Mouse (Mus musculus) splenic B cell, adult 2 months (primary cell): ENCODE results near the gene Hoxd10.

Experiments used
- DNase-seq: peaks from one replicate; pipeline ENCODE4 v3.0.0-alpha.2; 2011; ENCODE audit warnings: low read depth, low spot score
- H3K27me3 ChIP-seq: 2 replicates; pipeline ENCODE4 v1.6.1; 2012; ENCODE audit warnings: mild to moderate bottlenecking, low read length, moderate library complexity, mixed read lengths; ENCODE audit not compliant: control insufficient read depth, poor library complexity, insufficient read depth, severe bottlenecking
- H3K36me3 ChIP-seq: 2 replicates; pipeline ENCODE4 v1.6.1; 2012; ENCODE audit warnings: mild to moderate bottlenecking, low read length, moderate library complexity, mixed read lengths; ENCODE audit not compliant: control insufficient read depth, poor library complexity, insufficient read depth, severe bottlenecking

Hoxd10 gene

DNA sequence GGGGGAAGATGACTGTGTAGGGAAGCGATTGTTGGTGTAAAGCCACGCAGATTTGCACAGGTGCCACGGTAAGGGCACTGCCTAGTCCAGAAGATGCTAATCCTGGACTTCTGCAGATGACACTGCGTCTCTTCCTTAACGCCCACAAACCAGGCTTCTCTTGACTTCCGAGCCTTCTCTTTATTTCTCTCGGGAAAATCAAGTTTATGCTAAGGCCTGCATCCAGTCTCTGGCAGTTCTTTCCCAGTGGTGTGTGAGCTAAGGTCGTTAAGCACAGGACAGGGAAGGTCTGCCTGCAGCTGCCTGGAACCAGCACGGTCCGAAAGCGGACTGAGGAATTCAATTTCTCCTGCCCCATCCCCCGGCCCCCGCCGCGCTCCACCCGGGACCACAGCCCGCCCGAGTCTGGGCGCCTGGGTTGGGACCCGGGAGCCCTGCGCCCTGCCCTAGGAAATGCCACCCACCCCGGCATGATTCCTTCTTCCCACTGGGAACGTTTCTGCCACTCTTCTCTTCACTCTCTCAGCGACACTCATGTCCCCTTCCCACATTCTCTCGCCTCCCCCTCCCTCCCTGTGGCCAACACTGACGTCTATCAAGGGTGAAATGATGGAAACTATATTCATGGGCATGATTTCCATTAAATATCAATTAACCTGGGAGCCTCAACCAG, 12.1 kb downstream of the Hoxd10 start:
- peaks cover 3% of the 10 kb centered on the region for H3K27me3 ChIP-seq
- H3K36me3 ChIP-seq, result no peaks in the 10 kb centered on the region
- DNase-seq, result no peak

DNA sequence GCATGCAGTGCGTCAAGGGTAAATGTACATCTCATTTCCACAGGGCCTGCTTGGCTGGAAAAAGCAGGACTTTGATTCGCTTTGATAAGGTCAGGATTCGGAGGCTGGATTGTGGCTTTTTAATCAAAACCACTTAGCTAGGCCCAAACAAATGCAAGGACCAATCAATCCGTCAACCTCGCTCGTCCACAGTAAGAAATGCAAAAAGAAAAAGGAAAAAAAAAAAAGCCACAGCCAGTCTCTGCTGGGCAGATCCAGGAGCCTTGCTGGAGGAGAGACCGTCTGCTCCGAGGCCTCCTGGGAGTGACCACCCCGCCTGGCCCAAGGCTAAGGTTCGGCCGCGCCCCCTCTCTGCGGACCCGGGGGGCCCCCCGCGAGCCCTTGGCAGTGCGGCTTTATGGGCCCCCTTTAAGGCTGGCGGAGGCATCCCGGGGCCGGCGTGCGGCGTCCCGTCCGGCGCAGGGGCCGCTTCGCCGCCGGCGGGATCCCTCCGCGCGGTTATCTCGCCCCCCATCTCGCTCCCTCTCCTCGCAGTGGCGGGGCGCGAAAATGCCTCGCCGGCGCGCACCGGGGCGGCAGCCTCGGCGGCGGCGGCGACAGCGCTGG, 12.8 kb downstream of the Hoxd10 start, which contains the start of gene Hoxd8:
Hoxd8 (plus strand) TSS at position 223 of the 606 bp plus-strand sequence.
- H3K36me3 ChIP-seq, result no peaks in the 10 kb centered on the region
- H3K27me3 ChIP-seq, result peaks cover 3% of the 10 kb centered on the region
- DNase-seq, result no peak

DNA sequence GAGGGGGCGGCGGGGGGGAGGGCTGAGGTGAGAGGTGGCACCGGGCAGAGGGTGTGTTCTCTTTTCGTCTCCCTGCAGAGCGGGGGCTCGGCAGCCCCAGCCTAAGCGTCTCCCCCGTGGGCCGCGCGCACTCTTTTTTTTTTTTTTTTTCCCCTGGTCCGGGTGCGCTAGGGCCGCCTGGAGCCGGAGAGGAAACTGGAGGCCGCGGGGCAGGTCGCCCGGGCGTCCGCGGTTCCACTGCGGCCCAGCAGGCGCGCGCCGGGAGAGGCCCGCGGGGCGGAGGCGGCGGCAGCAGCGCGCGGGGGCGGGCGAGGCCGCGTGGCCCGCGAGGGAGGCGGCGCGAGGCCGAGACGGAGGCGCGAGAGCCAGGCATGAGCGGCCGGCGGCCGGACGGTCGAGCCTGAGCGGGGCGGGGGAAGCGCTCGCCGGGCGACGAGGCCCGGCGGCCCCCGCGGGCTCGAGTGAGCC, 13.3 kb downstream of the Hoxd10 start:
- DNase-seq, result no peak
- H3K36me3 ChIP-seq, result no peaks in the 10 kb centered on the region
- H3K27me3 ChIP-seq, result peaks cover 3% of the 10 kb centered on the region

DNA sequence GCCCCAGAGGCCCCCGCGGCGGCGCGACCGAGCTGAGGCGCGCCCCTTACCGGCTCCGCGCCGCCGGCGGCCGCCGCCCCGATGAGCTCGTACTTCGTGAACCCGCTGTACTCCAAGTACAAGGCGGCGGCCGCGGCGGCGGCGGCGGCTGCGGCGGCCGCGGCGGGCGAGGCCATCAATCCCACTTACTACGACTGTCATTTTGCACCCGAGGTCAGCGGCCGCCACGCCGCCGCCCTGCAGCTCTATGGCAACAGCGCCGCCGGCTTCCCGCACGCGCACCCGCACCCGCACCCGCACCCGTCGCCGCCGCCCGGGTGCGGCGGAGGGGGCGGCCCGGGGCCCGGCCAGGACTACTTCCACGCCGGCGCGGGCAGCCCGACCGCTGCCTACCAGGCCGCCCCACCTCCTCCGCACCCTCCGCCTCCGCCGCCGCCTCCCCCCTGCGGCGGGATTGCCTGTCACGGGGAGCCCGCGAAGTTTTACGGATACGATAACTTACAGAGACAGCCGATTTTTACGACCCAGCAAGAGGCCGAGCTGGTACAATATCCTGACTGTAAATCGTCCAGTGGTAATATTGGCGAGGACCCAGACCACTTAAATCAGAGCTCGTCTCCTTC, 13.9 kb downstream of the Hoxd10 start:
- DNase-seq, result no peak
- no peaks in the 10 kb centered on the region for H3K36me3 ChIP-seq

DNA sequence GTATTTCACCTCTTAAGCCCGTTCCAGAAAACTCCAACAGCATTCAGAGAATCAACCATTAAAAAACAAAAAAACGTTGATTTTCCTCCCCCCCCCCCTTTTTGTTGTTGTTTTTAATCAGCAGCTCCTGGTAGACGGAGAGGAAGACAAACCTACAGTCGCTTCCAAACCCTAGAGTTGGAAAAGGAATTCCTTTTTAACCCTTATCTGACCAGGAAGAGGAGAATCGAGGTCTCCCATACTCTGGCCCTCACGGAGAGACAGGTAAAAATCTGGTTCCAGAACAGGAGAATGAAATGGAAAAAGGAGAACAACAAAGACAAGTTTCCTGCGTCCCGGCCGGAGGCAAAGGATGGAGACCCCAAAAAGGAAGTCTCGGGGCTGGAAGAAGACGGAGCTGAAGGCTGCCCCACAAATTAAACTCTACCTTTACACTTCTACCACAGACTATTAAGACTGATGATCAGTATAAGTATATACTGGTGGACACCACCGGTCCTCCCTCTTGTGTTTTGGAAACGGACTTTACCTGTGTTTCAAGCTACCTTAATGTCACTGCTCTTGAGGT, 14.8 kb downstream of the Hoxd10 start:
- no peak for DNase-seq
- no peaks in the 10 kb centered on the region for H3K36me3 ChIP-seq
- H3K27me3 ChIP-seq, result peaks cover 3% of the 10 kb centered on the region

More for the DNA sequence above, 13.9 kb downstream of the Hoxd10 start:
- peaks cover 3% of the 10 kb centered on the region for H3K27me3 ChIP-seq

DNA sequence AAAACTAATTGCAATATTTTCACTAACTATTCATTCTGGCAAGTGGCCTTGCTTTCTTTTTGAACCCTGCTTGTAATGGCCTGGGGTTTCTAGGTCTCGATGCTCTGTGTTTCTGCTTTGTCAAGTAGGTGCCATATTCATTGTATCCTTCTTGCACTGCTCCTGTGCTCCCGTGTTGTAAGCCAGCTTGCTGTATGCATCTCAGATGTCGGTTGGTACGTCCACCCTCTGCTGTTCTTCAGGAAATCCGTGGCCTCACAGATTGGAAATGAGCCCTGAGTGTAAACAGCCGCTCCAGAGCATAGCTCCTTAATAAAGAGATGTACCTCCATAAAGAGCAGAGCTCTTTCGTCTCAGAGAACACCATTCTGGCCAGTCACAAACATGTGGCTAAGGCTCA, 15.9 kb downstream of the Hoxd10 start:
- Histone ChIP-seq H3K27me3 (peaks cover 3% of the 10 kb centered on the region), H3K36me3 (no peaks in the 10 kb centered on the region)
- no peak for DNase-seq

DNA sequence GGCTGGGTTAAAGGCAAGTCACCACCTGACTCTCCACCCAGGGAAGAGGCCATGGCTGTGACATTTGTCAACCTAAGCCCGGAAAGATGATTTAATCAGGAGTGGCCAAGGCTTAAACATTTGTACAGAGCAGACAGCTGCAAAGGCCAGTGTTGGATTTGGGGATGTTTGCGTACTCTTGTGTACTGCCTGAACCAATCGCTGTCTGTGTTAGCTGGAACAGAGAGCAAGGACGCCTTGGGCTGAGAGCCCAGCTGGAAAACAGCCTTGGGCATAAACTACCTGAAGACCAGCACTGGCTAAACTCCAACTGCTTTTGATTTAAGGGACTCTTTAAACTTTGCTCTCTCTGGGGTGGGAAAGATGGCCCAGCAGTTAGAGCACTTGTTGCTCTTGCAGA, 17.0 kb downstream of the Hoxd10 start:
- DNase-seq, result no peak
- Histone ChIP-seq H3K36me3 (no peaks in the 10 kb centered on the region), H3K27me3 (peaks cover 3% of the 10 kb centered on the region)

DNA sequence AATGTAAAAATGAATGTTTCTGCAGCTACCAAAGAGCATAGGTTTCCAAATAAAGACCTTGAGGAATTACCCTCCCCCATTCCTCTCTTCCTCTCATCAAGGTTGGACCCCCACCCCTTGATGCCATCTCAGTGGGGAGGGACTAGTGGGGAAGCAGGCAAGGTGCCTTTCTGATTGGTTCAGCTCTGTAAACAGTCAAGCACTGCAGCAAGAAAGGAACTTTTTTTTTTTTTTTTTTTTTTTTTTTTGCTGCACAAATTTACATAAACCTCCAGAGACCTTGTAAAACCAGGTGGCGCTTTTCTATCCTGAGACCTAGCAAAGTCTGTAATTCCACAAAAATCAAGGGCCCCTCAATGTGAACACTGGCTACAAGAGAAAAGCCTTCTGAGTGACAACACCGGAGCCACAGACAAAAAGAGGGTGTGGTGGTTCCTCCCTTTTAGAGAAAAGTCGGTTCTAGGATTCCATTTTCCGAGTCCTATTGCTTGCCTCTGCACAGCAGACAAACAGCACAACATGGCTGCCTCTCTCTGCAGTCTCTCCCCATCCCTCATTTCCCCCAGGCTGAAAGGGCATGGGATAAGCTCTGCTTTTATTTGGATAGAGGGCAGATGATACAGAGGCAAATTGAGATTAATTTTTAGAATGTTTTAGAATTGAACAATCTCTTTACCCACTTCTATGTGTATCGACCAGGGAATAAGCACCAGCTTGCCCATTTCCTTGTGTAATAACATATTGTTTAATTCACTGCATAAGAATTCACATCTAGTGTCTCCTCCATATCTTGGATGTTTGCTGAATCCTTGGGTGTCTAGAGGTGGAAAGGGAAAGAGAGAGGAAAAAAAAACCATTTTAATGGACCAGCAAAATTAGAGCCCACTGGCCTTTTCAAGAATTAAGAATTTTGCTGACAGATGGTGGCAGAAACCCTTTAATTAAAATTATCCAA, 18.0 kb downstream of the Hoxd10 start:
- no peak for DNase-seq
- Histone ChIP-seq H3K36me3 (no peaks in the 10 kb centered on the region), H3K27me3 (peaks cover 3% of the 10 kb centered on the region)

DNA sequence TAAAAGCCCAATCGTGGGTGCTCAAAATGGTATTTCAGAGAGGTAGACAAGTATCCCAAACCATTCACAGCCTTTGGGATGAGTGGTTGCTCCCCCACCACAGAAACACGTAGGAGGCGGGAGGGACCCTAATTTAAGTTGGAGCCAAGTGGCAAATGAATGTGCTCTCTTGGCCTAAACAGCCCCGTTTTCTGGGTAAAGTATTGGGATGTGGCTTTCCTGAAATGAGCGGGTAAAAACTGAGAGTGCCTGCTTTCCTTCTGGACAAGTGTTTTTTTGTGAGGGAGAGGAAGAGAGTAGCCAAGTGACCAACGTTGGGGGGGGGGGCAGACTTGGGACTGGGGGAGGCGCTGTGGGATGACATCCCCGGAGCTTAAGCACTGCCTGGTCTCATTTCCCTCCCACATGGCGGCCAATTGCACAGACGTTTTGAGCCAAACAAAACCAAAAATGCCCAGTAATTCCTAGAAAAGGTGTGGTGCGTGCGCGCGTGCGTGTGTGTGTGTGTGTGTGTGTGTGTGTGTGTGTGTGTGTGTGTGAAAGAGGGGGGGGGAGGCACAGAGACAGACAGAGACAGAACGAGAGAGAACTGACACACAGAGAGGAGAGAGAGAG, 19.3 kb downstream of the Hoxd10 start:
- Histone ChIP-seq H3K27me3 (no peaks in the 10 kb centered on the region), H3K36me3 (no peaks in the 10 kb centered on the region)
- no peak for DNase-seq

DNA sequence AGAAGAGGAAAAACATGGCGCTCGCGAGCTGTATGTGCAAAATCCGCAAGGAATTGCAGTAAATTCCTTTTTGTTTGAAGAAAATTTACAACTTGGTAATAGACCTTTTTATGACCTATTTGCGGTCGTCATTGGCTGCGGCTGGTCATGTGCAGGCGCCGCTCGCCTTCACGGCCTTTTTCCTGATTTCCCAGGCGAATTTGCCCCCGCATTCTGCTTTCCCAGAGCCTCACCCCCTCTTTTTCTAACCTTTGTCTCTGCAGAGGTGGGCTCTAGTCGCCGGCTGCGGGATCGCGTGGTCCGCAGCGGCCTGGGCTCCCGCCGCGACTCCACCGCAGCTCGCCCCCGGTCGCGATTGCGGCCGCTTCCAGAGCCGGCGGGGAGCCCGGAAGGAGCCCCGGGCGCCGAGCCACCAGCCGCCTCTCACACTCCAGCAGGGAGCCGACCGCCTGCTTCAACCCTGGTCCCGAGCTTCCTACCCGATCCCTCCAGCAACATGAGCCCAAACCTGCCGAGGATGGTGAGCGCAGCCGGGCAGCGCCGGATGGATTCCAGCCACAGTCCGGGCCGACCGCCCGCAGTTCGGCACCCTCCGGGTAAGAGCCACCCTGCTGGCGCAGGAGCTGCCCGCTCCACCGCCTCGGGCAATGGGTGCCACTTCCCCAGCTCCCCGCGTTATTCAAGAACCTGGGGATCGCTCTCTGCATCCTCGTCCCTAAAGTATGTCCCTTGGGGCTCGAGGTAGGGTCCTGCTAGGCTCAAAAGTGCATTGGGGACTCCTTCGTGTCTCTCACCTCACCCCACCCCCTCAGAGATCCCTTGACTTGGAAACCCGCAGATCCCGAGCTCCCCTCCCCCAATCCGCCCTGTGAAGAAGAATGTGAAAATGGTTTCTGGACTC, 20.2 kb downstream of the Hoxd10 start, which contains the start of the genes Hoxd3 and Hoxd4:
Hoxd3 (plus strand) TSS at position 207 of the 901 bp plus-strand sequence.
Hoxd4 (plus strand) TSS at position 209 of the 901 bp plus-strand sequence.
- Histone ChIP-seq H3K36me3 (no peaks in the 10 kb centered on the region), H3K27me3 (no peaks in the 10 kb centered on the region)
- DNase-seq, result no peak

DNA sequence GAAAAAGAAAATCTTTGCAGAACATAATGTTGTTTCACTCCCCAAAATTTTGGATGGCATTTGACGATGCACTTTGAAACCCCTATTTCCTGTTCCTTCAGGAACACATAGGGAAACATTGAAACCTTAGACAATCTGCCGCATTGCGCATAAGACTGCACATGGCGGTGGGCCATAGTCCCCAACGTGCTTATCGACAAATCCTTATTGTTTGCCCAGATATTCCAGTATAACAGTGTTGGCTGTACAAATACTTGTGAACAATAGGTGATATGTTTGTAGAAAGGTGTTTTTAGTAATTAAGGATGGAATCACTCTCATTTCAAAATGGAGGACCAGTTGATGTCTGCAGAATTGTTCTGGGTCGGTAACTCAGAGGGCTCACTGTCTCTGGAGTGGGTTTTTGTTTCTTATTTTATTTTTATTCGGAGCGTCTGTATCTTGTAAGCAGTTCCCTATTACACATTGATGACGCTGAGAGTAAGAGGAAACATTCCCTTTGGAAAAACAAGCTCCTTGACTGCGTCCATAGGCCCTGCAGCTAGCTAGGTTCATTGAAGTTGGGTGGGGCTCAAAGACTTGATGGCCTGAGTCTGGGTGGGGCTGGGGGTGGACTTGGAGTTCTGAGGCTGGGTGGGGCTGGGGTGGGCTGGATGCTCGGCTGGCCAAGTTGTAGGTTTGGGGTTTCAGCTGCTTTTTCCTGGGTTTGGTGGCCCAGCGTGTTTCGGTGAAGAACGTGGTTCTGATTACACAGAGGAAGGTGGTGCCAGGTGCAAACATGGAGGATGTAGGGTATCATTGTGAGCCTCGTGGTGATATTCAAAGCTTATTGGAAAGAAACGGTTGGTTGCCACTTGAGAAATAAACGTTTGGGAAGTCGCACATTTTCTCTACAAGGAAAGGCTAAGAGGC, 21.8 kb downstream of the Hoxd10 start:
- Histone ChIP-seq H3K36me3 (no peaks in the 10 kb centered on the region), H3K27me3 (no peaks in the 10 kb centered on the region)
- no peak for DNase-seq

DNA sequence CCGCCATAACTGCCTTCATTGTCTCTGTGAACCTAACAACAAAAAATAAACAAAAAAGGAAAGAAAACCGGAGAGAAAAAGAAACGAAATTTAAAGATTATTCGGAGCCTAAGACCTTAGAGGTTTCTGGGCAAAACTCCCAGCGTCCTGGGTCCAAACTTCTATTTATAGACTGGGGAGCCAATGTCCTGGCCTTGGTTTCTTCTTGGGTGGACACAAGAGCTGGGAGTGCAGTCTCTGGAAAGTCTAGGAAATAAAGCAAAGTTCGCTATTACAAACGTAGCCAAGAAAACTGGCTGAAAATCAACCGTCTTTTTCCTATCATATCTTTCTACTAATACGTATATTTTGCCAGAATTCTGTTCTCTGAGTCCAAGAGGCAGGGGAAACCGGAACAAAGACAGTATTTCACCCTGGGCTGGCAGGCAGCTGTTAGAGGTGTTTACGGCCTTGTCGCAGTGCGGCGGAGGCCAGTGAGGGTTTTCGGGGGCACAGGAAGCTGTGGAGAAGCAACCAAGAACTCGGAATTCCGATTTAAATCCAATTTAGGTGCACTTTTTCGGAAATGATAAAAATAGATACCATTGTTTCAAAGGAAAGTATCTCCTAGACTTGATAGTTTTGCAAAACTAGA, 22.5 kb downstream of the Hoxd10 start:
- no peak for DNase-seq
- no peaks in the 10 kb centered on the region for H3K36me3 ChIP-seq
- H3K27me3 ChIP-seq, result no peaks in the 10 kb centered on the region
